Mouse (Mus musculus) macrophage (primary cell): Measurements from ENCODE around the gene Gorasp1. TPM values are rescaled to one million over a fixed set of nuclear protein-coding genes. Genes with fewer than 3 reads are reported as not detected.

Experiments
- H3K27ac ChIP-seq: fragments of 350-480 bp; formaldehyde crosslinking; 2 replicates; pipeline ENCODE4 v1.9.0; 2021
- H3K36me3 ChIP-seq: fragments of 350-480 bp; formaldehyde crosslinking; 2 replicates; pipeline ENCODE4 v1.9.0; 2021; ENCODE audit errors: inconsistent target
- H3K4me3 ChIP-seq: fragments of 350-480 bp; formaldehyde crosslinking; 2 replicates; pipeline ENCODE4 v1.9.0; 2021; ENCODE audit errors: inconsistent target
- H3K79me2 ChIP-seq: fragments of 350-480 bp; formaldehyde crosslinking; 2 replicates; pipeline ENCODE4 v1.9.0; 2021; ENCODE audit errors: inconsistent target
- WGBS: methylation state at CpG from one replicate; pipeline ENCODE4 v1.1.7; 2026; ENCODE audit warnings: inconsistent platforms; ENCODE audit not compliant: missing documents; 5-methylcytosine and 5-hydroxymethylcytosine counted together
- polyA plus RNA-seq: library from polyadenylated mRNA; stranded (reverse); fragments of 250-400 nt; gene quantifications from 3 replicates; pipeline ENCODE4 v1.2.4, GENCODE M21; 2018; ENCODE audit warnings: inconsistent platforms

The Gorasp1 gene
- polyA plus RNA-seq, 1 experiment from 2014 or later = 5.6 TPM

DNA sequence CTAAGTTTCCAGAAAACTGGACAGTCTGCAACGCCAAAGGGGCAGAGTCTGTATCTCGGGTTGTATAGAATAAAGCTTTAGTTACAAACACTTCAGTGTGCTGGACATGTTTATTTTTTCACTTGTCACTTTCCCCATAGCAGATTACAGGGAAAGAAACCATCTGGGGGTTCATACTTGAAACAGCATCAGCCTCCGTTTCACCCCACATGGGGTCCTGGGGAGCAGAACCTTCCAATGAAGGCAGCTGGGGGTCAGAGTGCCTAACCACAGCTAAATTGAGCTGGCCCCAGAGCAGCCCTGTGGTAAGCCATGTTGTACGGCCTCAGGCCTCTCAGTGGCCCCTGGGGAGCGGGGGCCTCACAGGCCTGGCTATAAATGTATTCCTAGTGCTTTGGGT lies 10.9 kb downstream of the Gorasp1 start:
- 93% methylated on average over 5 of the region's 5 CpGs for WGBS
- H3K79me2 ChIP-seq = no peaks in the 10 kb centered on the region
- peaks cover 64% of the 10 kb centered on the region for H3K36me3 ChIP-seq
- H3K4me3 ChIP-seq = no peak overlapping the region
- no peak overlapping the region for H3K27ac ChIP-seq

DNA sequence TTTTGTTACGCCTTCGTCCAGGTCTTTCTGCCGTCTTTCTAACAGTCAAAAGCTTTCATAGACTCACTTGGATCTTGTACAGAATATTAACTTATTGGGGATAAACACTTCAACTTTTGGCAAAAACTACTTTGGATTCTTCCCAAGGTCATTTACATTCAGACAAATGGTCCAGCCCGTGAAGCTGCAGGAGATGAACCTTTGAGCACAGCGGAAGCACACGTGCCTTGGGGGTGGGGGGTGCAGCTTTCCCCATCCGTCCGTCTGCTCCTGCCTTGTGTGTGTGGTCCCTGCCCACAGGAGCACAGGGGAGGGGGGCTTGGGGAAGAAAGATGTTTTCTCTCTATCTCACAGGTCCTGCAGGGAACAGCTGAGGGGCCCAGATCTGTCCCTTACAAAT lies 11.6 kb downstream of the Gorasp1 start:
- 50% methylated on average over 7 of the region's 8 CpGs for WGBS
- no peak overlapping the region for H3K4me3 ChIP-seq
- H3K27ac ChIP-seq = peak overlapping the region; percentile 77
- H3K36me3 ChIP-seq = peaks cover 65% of the 10 kb centered on the region
- no peaks in the 10 kb centered on the region for H3K79me2 ChIP-seq

DNA sequence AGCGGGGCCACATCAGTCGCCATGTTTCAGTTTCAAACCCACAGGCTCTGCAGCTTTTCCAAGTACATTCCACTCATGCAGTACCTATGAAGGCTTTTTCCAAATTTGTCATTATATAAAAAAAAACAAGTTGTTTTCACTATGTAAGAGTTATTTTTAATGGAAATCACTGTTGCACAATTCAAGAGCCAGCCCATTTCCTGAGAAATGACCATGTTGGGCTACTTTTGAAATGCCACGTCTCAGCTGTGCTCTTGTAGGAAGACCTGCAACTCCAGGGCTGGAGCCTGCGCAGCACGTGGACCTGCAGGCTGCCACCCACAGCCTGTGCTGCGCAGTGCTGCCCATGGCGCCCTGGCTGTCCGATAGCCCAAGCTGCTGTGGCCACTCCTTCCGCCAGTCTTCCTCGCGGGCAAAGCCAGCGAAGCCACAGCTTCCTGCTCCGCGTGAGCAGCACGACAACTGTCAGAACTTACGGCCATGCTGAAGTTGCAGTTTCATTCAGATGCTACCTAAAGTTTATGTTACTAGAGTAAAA lies 12.2 kb downstream of the Gorasp1 start:
- peak overlapping the region; percentile 77 for H3K27ac ChIP-seq
- H3K4me3 ChIP-seq = no peak overlapping the region
- WGBS = 10% methylated on average over 16 of the region's 16 CpGs
- H3K79me2 ChIP-seq = no peaks in the 10 kb centered on the region
- H3K36me3 ChIP-seq = peaks cover 65% of the 10 kb centered on the region

DNA sequence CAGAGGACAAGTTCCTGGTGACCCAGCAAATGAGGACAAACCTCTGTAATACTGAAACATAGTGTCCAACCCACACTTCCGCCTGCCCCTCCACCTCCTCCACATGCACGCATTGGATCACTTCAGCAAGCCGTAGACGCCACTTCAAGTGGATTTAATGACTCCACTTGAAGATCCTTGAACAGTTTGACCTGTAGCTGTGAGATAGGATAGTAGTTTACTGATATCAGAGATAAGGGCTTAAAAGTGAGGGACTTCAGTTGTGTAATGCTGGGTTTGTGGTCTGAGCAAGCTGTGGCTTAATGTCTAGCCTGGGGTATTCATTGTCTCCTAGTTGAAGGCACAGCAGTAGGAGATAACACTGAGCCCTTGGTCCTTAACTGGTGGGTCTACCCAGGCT lies 13.9 kb downstream of the Gorasp1 start:
- H3K27ac ChIP-seq = no peak overlapping the region
- no peak overlapping the region for H3K4me3 ChIP-seq
- 95% methylated on average over 4 of the region's 4 CpGs for WGBS
- peaks cover 63% of the 10 kb centered on the region for H3K36me3 ChIP-seq
- no peaks in the 10 kb centered on the region for H3K79me2 ChIP-seq

DNA sequence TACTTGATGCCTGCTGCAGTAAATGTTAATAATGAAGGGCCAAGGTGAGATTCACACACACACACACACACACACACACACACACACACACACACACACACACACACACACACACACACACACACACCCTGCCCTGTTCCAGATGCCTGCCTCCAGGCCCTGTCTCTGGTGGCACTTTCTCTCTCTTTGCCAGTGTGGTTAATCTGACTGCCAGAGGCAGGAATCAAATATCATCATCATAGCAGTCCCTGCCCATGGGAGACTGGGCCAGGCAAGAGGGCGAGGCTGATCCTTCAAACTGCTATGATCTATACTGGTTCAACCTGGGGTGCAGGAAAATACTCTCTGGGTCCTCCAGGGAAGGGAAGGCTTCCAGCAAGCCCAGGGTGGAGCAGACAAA lies 17.5 kb downstream of the Gorasp1 start:
- no peak overlapping the region for H3K27ac ChIP-seq
- H3K36me3 ChIP-seq = peaks cover 84% of the 10 kb centered on the region
- no peaks in the 10 kb centered on the region for H3K79me2 ChIP-seq
- 83% methylated on average over 1 of the region's 1 CpGs for WGBS
- H3K4me3 ChIP-seq = no peak overlapping the region

DNA sequence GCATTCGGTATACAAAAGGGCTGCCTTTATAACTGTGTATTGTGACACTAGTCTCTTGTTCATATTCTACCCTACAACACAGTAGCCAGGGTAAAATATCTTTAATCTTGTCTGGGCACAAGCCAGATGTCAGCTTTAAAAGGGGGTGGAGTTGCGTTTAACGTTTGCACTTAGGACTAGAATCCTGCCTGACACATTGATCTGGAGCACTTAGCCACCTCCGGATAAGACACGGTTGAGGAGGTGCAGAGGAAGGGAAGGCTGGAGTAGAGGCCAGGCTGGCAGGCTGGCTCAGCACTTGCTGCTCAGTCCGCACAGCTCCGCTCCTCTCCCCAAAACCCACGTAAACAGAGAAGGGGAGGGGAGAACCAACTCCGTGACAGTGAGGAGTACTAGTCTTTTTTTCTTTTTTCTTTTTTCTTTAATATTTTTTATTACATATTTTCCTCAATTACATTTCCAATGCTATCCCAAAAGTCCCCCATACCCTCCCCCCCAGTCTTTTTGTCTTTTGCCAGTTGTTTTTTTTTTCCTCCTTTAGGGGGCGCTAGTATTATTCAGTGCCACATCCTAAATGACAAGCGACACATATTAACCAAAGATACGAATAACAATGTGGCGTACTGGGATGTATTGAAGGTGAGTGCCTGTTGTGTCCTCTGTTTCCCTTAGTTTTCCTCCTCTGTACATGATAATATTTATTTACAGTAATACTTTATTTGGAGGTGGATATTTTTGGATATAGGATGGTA lies 24.1 kb downstream of the Gorasp1 start:
- Histone ChIP-seq H3K27ac (no peak overlapping the region), H3K36me3 (peaks cover 95% of the 10 kb centered on the region), H3K79me2 (no peaks in the 10 kb centered on the region), H3K4me3 (no peak overlapping the region)
- WGBS = 81% methylated on average over 12 of the region's 13 CpGs

DNA sequence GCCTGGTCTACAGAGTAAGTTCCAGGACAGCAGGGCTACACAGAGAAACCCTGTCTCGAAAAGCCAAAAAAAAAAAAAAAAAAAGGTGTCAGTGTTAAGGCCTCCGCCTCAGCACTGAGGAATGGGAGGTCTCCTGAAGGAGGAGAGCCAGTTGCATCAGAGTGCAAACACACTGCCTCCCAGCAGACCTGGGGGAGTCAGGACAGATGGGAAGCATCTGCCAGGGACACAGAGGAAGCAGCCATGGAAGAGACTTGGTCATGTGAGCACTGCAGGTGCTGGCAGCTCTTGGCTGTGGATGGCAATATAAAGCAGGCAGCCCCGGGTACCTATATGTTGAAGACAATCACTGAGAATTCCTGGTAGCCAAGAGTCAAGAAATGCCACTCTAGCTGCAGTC lies 27.4 kb downstream of the Gorasp1 start:
- 91% methylated on average over 3 of the region's 3 CpGs for WGBS
- peaks cover 95% of the 10 kb centered on the region for H3K36me3 ChIP-seq

DNA sequence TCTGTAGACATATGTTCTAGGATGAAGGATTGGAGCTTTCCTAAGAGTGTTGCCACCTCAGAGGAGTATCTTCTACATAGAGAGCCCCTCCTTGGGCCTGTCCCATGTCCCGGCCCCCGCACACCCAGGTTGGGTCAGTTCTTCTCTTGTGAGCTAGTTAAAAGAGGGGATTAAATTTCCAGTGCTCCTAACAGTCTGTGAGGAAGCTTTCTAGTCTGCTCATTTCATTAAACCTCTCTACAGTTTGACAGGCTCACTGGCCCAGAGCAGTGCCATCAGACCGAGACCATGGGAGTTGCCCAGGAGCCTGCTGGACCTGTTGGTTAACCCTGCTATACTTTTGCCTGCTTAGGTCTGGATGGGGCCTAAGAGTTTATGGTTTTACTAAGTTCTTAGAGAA lies 28.7 kb downstream of the Gorasp1 start:
- Histone ChIP-seq H3K36me3 (peaks cover 95% of the 10 kb centered on the region), H3K4me3 (no peak overlapping the region), H3K79me2 (no peaks in the 10 kb centered on the region), H3K27ac (no peak overlapping the region)
- WGBS = 88% methylated on average over 3 of the region's 3 CpGs

More for the DNA sequence above, 27.4 kb downstream of the Gorasp1 start:
- no peaks in the 10 kb centered on the region for H3K79me2 ChIP-seq
- H3K4me3 ChIP-seq = no peak overlapping the region
- H3K27ac ChIP-seq = no peak overlapping the region

DNA sequence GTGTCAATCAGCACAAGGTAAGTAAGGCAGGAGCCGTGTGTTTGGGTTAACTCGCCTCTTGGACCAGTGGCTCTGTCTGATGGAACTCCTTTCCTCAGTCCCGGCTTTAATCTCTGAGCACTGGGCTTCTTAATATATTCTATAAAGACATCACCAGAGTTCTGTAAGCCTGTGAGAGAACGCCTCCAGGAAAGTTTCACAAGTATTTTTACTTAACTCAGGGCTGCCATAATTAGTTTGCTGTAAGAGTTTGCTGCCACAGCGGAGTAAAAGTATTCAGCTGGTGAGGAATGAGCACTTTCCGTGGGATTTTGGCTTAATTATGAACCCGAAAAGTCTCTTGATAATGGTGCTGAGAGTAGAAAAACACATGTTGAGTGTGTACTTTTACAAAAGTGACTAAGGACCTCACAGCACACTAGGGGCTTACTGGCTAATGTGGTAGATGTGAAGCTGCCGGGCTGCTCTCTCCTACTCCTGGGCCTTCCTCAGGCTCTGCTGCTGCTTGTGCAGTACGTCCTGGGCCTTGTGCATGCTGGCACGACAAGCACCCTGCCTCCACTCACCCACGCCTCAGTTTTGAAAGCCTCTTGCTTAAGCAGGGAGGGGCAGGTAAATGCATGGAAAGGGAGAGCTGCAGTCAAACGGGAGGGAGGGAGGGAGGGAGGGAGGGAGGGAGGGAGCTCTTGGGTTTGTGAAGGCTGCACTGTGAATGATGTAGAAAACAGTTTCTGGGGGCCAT lies 34.8 kb downstream of the Gorasp1 start:
- Histone ChIP-seq H3K79me2 (peaks cover 52% of the 10 kb centered on the region), H3K27ac (no peak overlapping the region), H3K4me3 (no peak overlapping the region), H3K36me3 (peaks cover 52% of the 10 kb centered on the region)
- 90% methylated on average over 10 of the region's 12 CpGs for WGBS

DNA sequence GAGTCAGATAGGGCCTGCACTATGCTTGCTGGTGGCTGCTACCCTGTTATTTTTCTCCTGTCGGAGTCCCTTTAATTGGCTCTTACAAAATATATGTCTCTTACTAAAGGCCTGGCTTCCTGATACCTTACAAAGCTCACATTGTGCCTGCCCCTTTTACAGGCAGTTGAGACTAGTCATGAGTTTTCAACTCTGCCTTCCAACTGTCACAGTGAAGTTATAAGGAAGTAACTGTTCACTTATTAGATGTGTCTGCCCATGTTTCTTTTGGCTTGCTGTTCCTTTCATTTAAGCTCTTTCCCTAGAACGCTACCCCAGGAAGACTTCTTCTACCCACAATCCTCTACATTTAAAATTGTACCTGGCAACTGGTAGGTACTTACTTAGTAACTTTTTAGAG lies 37.9 kb downstream of the Gorasp1 start:
- Histone ChIP-seq H3K79me2 (peaks cover 76% of the 10 kb centered on the region), H3K36me3 (peaks cover 20% of the 10 kb centered on the region), H3K27ac (peak overlapping the region; percentile 25), H3K4me3 (no peak overlapping the region)
- WGBS = 25% methylated on average over 2 of the region's 2 CpGs

DNA sequence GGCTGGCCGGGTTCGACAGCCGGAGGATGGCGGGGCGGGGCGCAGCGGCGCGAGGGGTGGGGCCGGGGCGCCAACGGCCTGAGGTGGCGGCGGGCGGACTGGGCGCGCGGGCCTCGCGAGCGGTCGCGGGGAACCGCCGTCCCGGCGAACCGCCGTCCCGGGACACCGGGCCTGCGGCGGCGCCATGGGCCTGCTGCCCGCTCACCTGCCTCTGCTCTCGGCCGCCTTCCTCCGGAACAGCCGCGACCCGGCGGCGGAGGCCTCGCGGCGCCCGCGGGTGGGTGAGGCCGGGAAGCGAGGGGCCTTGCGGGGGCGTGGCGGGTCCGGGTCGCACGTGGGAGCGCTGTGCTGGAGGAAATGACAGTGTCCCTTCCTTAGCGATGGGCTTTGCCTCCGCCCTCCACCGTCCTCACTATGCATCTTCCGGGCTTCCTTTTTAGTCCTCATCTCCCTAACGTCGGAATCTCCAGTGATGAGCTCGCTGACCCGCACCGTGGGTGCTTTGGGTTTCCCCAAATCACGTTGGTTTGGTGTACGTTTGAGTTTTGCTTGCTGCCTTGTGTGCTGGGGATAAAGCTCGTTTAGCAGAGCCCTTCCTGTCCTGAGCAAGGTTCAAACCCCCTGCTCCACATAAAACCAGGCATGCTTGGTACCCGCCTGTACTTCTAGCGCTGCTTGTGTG lies 42.2 kb downstream of the Gorasp1 start:
- no peaks in the 10 kb centered on the region for H3K36me3 ChIP-seq
- under 1% methylated on average over 51 of the region's 71 CpGs for WGBS
- H3K27ac ChIP-seq = peak overlapping the region; percentile 40
- peaks cover 50% of the 10 kb centered on the region for H3K79me2 ChIP-seq
- H3K4me3 ChIP-seq = peak overlapping the region; percentile 65

DNA sequence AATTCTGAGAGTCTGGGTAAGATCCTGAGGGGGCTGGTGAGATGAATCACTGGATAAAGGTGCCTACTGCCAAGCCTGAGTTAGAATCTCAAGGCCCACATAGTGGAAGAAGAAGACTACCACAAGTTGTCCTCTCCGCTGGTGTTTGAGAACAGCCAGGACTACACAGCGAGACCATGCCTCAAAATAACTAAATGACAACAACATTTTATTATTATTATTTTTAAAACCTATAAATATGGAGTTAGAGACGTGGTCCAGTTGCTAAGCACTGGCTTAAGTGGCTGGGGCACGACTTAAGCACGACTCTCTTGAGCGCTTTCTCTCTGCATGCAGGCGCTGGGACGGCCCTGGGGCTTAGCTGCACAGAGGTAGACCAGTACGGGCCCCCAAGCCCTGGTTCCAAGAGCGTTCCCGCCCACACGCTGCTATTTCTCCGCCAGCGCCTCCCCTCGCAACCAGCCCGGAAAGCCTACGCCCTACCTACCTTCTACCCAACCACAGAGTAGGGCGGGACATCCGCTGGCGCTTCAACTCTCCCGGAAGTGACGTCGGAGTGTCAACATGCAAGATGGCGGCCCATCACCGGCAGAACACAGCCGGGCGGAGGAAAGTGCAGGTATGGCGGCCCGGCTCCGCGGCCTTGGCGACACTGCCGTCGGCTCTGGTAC lies 42.9 kb downstream of the Gorasp1 start, which contains the start of gene Wdr48:
Wdr48 (plus strand) TSS at position 540 of the 671 bp plus-strand sequence.
- H3K4me3 ChIP-seq = peak within 1 kb of the TSS; percentile 65
- H3K79me2 ChIP-seq = peaks cover 43% of the 10 kb centered on the region
- WGBS = 3% methylated on average over 34 of the region's 34 CpGs
- H3K27ac ChIP-seq = peak within 1 kb of the TSS; percentile 57
- no peaks in the 10 kb centered on the region for H3K36me3 ChIP-seq

DNA sequence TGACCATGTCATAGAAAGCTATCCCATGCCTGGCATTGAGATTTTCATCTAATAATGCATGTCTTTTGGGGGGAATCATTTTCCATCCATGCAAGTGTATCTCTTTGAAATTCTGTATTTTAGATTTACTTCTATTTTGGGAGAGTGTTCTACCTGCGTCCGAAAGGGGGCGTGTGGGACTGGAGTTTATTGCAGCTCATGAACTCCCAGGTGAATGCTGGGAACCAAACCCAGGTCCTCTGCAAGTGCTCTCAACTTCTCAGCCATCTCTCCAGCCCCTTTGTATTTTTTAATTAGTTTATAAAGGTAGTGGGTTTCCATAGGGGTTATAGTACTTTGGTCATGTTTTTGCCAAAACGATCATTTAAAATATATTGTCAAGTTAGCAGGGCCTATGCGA lies 43.5 kb downstream of the Gorasp1 start:
- no peak overlapping the region for H3K27ac ChIP-seq
- H3K4me3 ChIP-seq = peak overlapping the region; percentile 42; the same call in 1 of the 2 replicates
- H3K79me2 ChIP-seq = peaks cover 37% of the 10 kb centered on the region
- H3K36me3 ChIP-seq = no peaks in the 10 kb centered on the region
- 96% methylated on average over 5 of the region's 5 CpGs for WGBS

DNA sequence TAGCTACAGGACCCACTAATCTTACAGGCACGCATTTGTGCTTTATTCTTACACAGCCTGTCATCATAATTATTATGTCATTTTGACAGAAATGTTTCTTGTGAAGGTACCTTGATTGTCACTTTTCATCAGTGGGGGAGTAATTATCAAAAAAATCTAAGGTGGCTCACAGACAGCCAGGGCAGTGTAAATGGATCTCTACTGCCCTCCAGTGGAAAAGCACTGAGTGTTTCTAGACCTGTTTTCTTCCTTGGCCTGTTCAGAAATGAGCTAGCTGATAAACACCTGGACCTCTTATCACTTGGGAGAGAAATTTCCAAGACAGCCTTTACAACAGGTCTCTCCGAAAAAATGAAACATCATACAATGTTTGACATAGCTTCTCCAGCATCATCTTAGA lies 46.7 kb downstream of the Gorasp1 start:
- no peak overlapping the region for H3K4me3 ChIP-seq
- H3K36me3 ChIP-seq = no peaks in the 10 kb centered on the region
- peaks cover 5% of the 10 kb centered on the region for H3K79me2 ChIP-seq
- WGBS = 74% methylated on average over 2 of the region's 2 CpGs
- H3K27ac ChIP-seq = no peak overlapping the region
